ENCODE assay signal across 16 mouse cellular contexts in genomic region chr11:72401068-72401467, GRCm38 (mm10). TPM values are rescaled to one million over a fixed set of nuclear protein-coding genes. Genes with fewer than 3 reads are reported as not detected.
DNase-seq lines count a peak whose midpoint lies in the region; ATAC-seq and TF ChIP-seq lines count a peak whose summit lies in the region.
"Had no signal": no experiment of that assay in that cellular context is flagged by ENCODE, and none has a peak within 500 bp of the region (broad histone marks: within the 10 kb centered on the region; RNA-seq: fewer than 3 reads in every experiment).

No protein-coding gene starts in this region.

- H3K4me2 ChIP-seq in lung, embryonic 15.5 days, result no peak overlapping the region
- H3K4me2 ChIP-seq in embryonic facial prominence, embryonic 12.5 days (replicated peaks), result no peak overlapping the region
- peak overlapping the region; percentile 41 for H3K4me2 ChIP-seq in kidney, embryonic 15.5 days

- peaks cover 38% of the 10 kb centered on the region for H3K36me3 ChIP-seq in lung, embryonic 15.5 days
- no peaks in the 10 kb centered on the region for H3K36me3 ChIP-seq in embryonic facial prominence, embryonic 12.5 days
- H3K36me3 ChIP-seq in kidney, embryonic 15.5 days, result peaks cover 48% of the 10 kb centered on the region

- H3K4me1 ChIP-seq in lung, embryonic 15.5 days, result peaks cover 88% of the 10 kb centered on the region
- H3K4me1 ChIP-seq in embryonic facial prominence, embryonic 12.5 days, result peaks cover 30% of the 10 kb centered on the region; the same call in 1 of the 2 replicates
- peaks cover 87% of the 10 kb centered on the region for H3K4me1 ChIP-seq in kidney, embryonic 15.5 days

- intact Hi-C loops in left cerebral cortex, adult 2 months (cut with DNase I), result no loop called here

- no peak for TF ChIP-seq CTCF in left cerebral cortex, adult 2 months (IDR thresholded peaks at IDR 0.05)

- DNase-seq in lung, postnatal 25 days (ENCODE audit: low spot score), result no peak
- no peak for DNase-seq in right cerebral cortex, postnatal 36 days (ENCODE audit: low spot score in 2 of 2)
- DNase-seq in left cerebral cortex, adult 2 months (ENCODE audit: extremely low spot score in 1 of 2, low spot score in 2 of 2), result no peak
- DNase-seq in left cerebral cortex, adult 9 months (ENCODE audit: low spot score in 2 of 2), result no peak
- DNase-seq: adrenal gland, postnatal 36 days; cerebellum, postnatal 25 days; liver, postnatal 0 days had no signal

- WGBS in lung, embryonic 15.5 days, result 59% methylated on average over 12 of the region's 12 CpGs
- 73% methylated on average over 12 of the region's 12 CpGs for WGBS in embryonic facial prominence, embryonic 12.5 days
- WGBS in kidney, embryonic 15.5 days, result 44% methylated on average over 12 of the region's 12 CpGs

- peak overlapping the region; percentile 87 for H3K27ac ChIP-seq in lung, embryonic 15.5 days
- 0 out of 2 replicates have a peak overlapping the region, but pooled peaks have one; percentile 30 for H3K27ac ChIP-seq in embryonic facial prominence, embryonic 12.5 days
- peak overlapping the region; percentile 94 for H3K27ac ChIP-seq in kidney, embryonic 15.5 days
- no peak overlapping the region for H3K27ac ChIP-seq in left cerebral cortex, adult 2 months

- H3K9ac ChIP-seq in lung, embryonic 15.5 days, result no peak overlapping the region
- no peak overlapping the region for H3K9ac ChIP-seq in embryonic facial prominence, embryonic 12.5 days
- H3K9ac ChIP-seq in kidney, embryonic 15.5 days, result peak overlapping the region; percentile 21; the same call in 1 of the 2 replicates
- H3K9ac ChIP-seq: liver, postnatal 0 days had no signal

- H3K4me3 ChIP-seq in lung, embryonic 15.5 days, result no peak overlapping the region
- no peak overlapping the region for H3K4me3 ChIP-seq in embryonic facial prominence, embryonic 12.5 days
- no peak overlapping the region; the same call in 1 of the 2 replicates for H3K4me3 ChIP-seq in kidney, embryonic 15.5 days (replicated peaks)
- no peak overlapping the region for H3K4me3 ChIP-seq in left cerebral cortex, adult 2 months

- ATAC-seq in lung, embryonic 15.5 days (ENCODE audit: borderline replicate concordance, extremely low read depth, low FRiP score, low TSS enrichment), result no peak
- no peak for ATAC-seq in embryonic facial prominence, embryonic 12.5 days (ENCODE audit: insufficient number of reproducible peaks, insufficient read depth, low FRiP score, low TSS enrichment)
- ATAC-seq in kidney, embryonic 15.5 days (replicated peaks; ENCODE audit: low FRiP score), result peak; percentile 80
- ATAC-seq: liver, postnatal 0 days had no signal

- H3K27me3 ChIP-seq in lung, embryonic 15.5 days, result no peaks in the 10 kb centered on the region
- H3K27me3 ChIP-seq in embryonic facial prominence, embryonic 12.5 days, result no peaks in the 10 kb centered on the region
- no peaks in the 10 kb centered on the region for H3K27me3 ChIP-seq in kidney, embryonic 15.5 days

- no peaks in the 10 kb centered on the region for H3K9me3 ChIP-seq in lung, embryonic 15.5 days
- no peaks in the 10 kb centered on the region for H3K9me3 ChIP-seq in embryonic facial prominence, embryonic 12.5 days
- H3K9me3 ChIP-seq in kidney, embryonic 15.5 days (replicated peaks), result no peaks in the 10 kb centered on the region

RNA-seq across cellular contexts. Expression of gene Smtnl2, which starts 10.4 kb away (rescaled TPM):
- polyA plus RNA-seq in lung, embryonic 15.5 days (2015; fragmentation: Nextera tagmentation; extraction: Ambion mirVana), result 156 and 158 TPM in 2 replicates
- polyA plus RNA-seq in embryonic facial prominence, embryonic 12.5 days (2016; fragmentation: Nextera tagmentation; extraction: Ambion mirVana), result 22.6 and 23.4 TPM in 2 replicates
- polyA plus RNA-seq in kidney, embryonic 15.5 days (2015; fragmentation: Nextera tagmentation; extraction: Ambion mirVana), result 109 and 111 TPM in 2 replicates
- 1 to 10 TPM in 1 of 2 experiments, under 1 TPM in 1; 0.33 to 1.2 TPM for total RNA-seq in left cerebral cortex, adult 2 months (2021)
- total RNA-seq: megakaryocyte, adult 5-6 weeks had no signal

RNA-seq across cellular contexts. Expression of gene Ggt6, which starts 34.3 kb away (rescaled TPM):
- 0.14 and 0.26 TPM in 2 replicates for polyA plus RNA-seq in lung, embryonic 15.5 days (2015; fragmentation: Nextera tagmentation; extraction: Ambion mirVana)
- 0.09 and 0.32 TPM in 2 replicates for polyA plus RNA-seq in embryonic facial prominence, embryonic 12.5 days (2016; fragmentation: Nextera tagmentation; extraction: Ambion mirVana)
- polyA plus RNA-seq in kidney, embryonic 15.5 days (2015; fragmentation: Nextera tagmentation; extraction: Ambion mirVana), result 0.87 and 0.95 TPM in 2 replicates
- under 1 TPM; 0.18 to 0.37 TPM for total RNA-seq in left cerebral cortex, adult 2 months (2021)
- total RNA-seq: megakaryocyte, adult 5-6 weeks had no signal
- polyA plus RNA-seq: embryonic facial prominence, embryonic 11.5 days; forebrain, embryonic 11.5 days; heart, postnatal 0 days; midbrain, postnatal 0 days; neural tube, embryonic 14.5 days had no signal

RNA-seq across cellular contexts. Expression of gene Tekt1, which starts 38.8 kb away (rescaled TPM):
- polyA plus RNA-seq in lung, embryonic 15.5 days (2015; fragmentation: Nextera tagmentation; extraction: Ambion mirVana), result 11.4 and 11.8 TPM in 2 replicates
- polyA plus RNA-seq in embryonic facial prominence, embryonic 12.5 days (2016; fragmentation: Nextera tagmentation; extraction: Ambion mirVana), result 5.1 and 6.4 TPM in 2 replicates
- 5.4 and 5.6 TPM in 2 replicates for polyA plus RNA-seq in kidney, embryonic 15.5 days (2015; fragmentation: Nextera tagmentation; extraction: Ambion mirVana)
- total RNA-seq in left cerebral cortex, adult 2 months (2021), result 1 to 10 TPM; 2.3 to 3.6 TPM
- total RNA-seq: megakaryocyte, adult 5-6 weeks had no signal
- polyA plus RNA-seq: liver, postnatal 0 days had no signal

RNA-seq across cellular contexts. Expression of gene Mybbp1a, which starts 40.1 kb away (rescaled TPM):
- polyA plus RNA-seq in lung, embryonic 15.5 days (2015; fragmentation: Nextera tagmentation; extraction: Ambion mirVana), result 137 and 140 TPM in 2 replicates
- 148 and 172 TPM in 2 replicates for polyA plus RNA-seq in embryonic facial prominence, embryonic 12.5 days (2016; fragmentation: Nextera tagmentation; extraction: Ambion mirVana)
- 162 and 184 TPM in 2 replicates for polyA plus RNA-seq in kidney, embryonic 15.5 days (2015; fragmentation: Nextera tagmentation; extraction: Ambion mirVana)
- 10 to 100 TPM; 53.2 to 55.0 TPM for total RNA-seq in left cerebral cortex, adult 2 months (2021)
